Mouse (Mus musculus) hindbrain, embryonic 12.5 days (tissue): Measurements from ENCODE around the gene Hist1h2ah. TPM values are rescaled to one million over a fixed set of nuclear protein-coding genes. Genes with fewer than 3 reads are reported as not detected.
A peak's percentile ranks its signal among the peaks of the same experiment; 100 is the strongest.

Experiments
- ATAC-seq: fragments of 200-750 bp; cut with Nextera tagmentation; 2 replicates; pipeline ENCODE4 v1.8.0; 2017; ENCODE audit warnings: moderate TSS enrichment; ENCODE audit not compliant: low FRiP score
- H3K27ac ChIP-seq: fragments of 300-500 bp; sonication (generic); 2 replicates; pipeline ENCODE4 v1.5.1; 2016; ENCODE audit warnings: mild to moderate bottlenecking
- H3K27me3 ChIP-seq: fragments of 300-500 bp; sonication (generic); 2 replicates; pipeline ENCODE4 v1.6.1; 2016; ENCODE audit warnings: mild to moderate bottlenecking
- H3K36me3 ChIP-seq: fragments of 300-500 bp; sonication (generic); 2 replicates; pipeline ENCODE4 v1.6.1; 2016; ENCODE audit warnings: mild to moderate bottlenecking
- H3K4me1 ChIP-seq: fragments of 300-500 bp; sonication (generic); 2 replicates; pipeline ENCODE4 v1.6.1; 2016
- H3K4me2 ChIP-seq: fragments of 300-500 bp; sonication (generic); replicated peaks from 2 replicates; pipeline ENCODE4 v1.6.1; 2016; ENCODE audit warnings: mild to moderate bottlenecking
- H3K4me3 ChIP-seq: fragments of 300-500 bp; sonication (generic); 2 replicates; pipeline ENCODE4 v1.5.1; 2016; ENCODE audit warnings: mild to moderate bottlenecking
- H3K9ac ChIP-seq: fragments of 300-500 bp; sonication (generic); 2 replicates; pipeline ENCODE4 v1.6.1; 2016; ENCODE audit warnings: mild to moderate bottlenecking, moderate library complexity
- H3K9me3 ChIP-seq: fragments of 300-500 bp; sonication (generic); replicated peaks from 2 replicates; pipeline ENCODE4 v1.6.1; 2016; ENCODE audit warnings: mild to moderate bottlenecking
- WGBS: fragments of 180-500 bp; shearing (Covaris S2); methylation state at CpG from one replicate; pipeline ENCODE4 v1.1.7; 2016; 5-methylcytosine and 5-hydroxymethylcytosine counted together
- polyA plus RNA-seq: library from polyadenylated mRNA; unstranded; fragments of >200 nt; fragmentation: Nextera tagmentation; extraction: Ambion mirVana; gene quantifications from 2 replicates; pipeline ENCODE4 v1.2.1, GENCODE M21; 2016

The Hist1h2ah gene
- polyA plus RNA-seq, 1 experiment from 2014 or later = 17.9 TPM

DNA sequence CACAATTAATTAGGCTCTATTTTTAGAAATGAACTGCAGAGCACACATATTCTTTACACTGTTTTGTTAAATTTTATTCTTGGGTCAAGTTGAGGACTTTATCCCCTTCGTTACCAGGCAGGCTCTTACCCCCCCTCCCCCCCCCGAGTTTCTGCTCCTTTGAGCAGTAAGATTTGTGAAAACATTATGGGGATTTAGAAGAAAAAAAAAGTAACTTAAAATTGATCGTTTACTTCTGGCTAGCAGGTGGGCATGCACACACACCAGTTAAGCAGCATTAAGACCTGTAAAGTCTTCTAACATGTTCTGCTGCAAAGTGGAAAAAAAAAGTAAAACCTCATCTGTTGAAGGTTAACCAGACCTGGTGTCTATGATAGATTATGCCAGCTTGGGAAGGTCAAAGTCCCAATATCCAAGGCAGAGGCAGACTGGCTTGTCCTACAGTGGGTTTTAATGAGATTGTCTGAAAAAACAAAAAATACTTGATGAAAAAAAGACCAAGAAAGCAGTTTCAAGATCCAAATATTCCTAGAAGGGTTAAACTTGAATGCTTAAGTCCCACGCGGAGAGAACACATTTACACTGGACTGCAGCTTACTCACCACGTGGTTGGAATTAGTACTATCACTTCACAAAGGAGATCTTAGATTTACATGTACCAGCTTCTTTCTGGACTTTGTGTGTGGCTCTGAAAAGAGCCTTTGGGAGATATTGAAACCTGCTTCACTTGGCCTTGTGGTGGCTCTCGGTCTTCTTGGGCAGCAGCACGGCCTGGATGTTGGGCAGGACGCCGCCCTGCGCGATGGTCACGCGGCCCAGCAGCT, 713 bp downstream of the Hist1h2ah start:
- peaks cover 18% of the 10 kb centered on the region for H3K4me1 ChIP-seq
- H3K4me2 ChIP-seq = peak overlapping the region; percentile 70
- no peaks in the 10 kb centered on the region for H3K27me3 ChIP-seq
- peak overlapping the region; percentile 52 for H3K9ac ChIP-seq
- no peaks in the 10 kb centered on the region for H3K9me3 ChIP-seq
- peak overlapping the region; percentile 79 for H3K27ac ChIP-seq
- H3K4me3 ChIP-seq = peak overlapping the region; percentile 40
- peak; percentile 27 for ATAC-seq
- H3K36me3 ChIP-seq = no peaks in the 10 kb centered on the region
- WGBS = 1% methylated on average over 14 of the region's 14 CpGs

DNA sequence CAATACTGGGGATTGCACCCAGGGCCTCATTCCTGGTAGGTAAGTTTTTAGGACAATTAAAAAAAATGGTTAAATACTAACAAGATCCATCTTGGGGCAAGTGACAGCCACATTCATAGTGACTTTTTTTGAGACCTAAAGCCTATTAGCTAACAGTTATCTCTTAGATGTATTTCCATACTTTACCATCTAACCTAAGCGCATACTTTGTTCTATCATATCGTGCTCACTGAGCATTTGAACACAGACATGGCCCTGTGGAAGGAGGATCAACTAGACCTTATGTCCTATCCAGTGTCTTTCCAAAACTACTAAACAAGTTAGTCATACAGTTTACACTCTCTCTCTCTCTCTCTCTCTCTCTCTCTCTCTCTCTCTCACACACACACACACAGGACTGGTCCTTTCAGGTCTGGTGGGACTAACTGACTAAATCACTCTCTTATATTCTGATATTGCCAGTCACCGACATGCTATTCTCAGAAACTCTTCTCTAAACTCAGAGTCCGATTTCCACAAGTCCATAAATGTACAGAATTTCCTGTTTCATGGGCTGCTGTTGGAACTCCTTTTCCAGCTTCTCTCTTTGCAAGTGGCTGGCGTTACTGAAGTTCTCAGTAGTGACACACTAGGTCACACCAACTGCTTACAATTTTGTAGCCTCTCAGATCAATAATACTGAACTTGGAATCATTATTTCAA, 1.5 kb downstream of the Hist1h2ah start:
- H3K27ac ChIP-seq = no peak overlapping the region
- no peaks in the 10 kb centered on the region for H3K9me3 ChIP-seq
- WGBS = 57% methylated on average over 5 of the region's 5 CpGs
- no peaks in the 10 kb centered on the region for H3K36me3 ChIP-seq
- ATAC-seq = no peak
- H3K9ac ChIP-seq = peak overlapping the region; percentile 52
- no peaks in the 10 kb centered on the region for H3K27me3 ChIP-seq
- peak overlapping the region; percentile 70 for H3K4me2 ChIP-seq
- H3K4me1 ChIP-seq = peaks cover 18% of the 10 kb centered on the region
- H3K4me3 ChIP-seq = peak overlapping the region; percentile 40

DNA sequence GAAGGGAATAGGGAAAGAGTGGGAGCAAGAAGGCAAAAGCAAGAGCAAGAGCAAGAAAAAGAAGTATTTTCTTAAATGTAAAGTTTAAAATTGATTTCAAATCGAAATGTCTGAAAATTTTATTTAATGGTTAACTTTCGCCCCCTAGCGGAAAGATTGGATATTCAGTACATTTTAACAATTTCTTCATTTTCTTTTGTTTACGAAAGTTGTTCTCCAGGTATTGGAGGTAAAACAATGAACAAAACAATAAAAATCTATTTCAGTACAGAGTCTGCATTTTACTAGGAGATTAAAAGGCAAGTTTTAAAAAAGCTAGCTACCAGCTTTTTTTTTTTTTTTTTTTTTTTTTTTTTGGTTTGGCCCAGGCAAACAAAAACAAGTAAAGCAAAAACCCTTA, 4.9 kb downstream of the Hist1h2ah start:
- no peak overlapping the region for H3K4me2 ChIP-seq
- no peaks in the 10 kb centered on the region for H3K27me3 ChIP-seq
- no peaks in the 10 kb centered on the region for H3K36me3 ChIP-seq
- no peaks in the 10 kb centered on the region for H3K9me3 ChIP-seq
- H3K9ac ChIP-seq = no peak overlapping the region
- no peak overlapping the region for H3K27ac ChIP-seq
- peaks cover 15% of the 10 kb centered on the region for H3K4me1 ChIP-seq
- WGBS = 18% methylated on average over 4 of the region's 4 CpGs
- ATAC-seq = no peak
- H3K4me3 ChIP-seq = no peak overlapping the region

DNA sequence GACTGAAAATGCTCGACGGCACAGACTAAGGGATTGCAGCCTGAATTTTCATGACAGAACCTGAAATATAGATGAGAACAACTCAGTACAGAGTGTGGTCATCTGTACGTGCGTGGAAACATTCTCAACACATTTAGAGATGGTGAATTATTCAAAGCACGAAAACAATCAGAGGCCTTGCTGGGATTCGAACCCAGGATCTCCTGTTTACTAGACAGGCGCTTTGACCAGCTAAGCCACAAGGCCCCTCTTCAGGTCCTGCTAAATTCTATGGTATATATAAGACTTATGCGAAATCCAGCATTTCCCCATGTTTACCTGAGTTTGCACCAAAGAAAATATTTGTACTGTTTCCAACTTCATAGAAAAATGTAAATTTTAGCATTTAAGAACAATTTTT, 5.4 kb downstream of the Hist1h2ah start:
- Histone ChIP-seq H3K9ac (no peak overlapping the region), H3K4me1 (peaks cover 15% of the 10 kb centered on the region), H3K4me2 (no peak overlapping the region), H3K9me3 (no peaks in the 10 kb centered on the region), H3K36me3 (no peaks in the 10 kb centered on the region), H3K27me3 (no peaks in the 10 kb centered on the region), H3K4me3 (no peak overlapping the region), H3K27ac (no peak overlapping the region)
- 34% methylated on average over 8 of the region's 8 CpGs for WGBS
- no peak for ATAC-seq

DNA sequence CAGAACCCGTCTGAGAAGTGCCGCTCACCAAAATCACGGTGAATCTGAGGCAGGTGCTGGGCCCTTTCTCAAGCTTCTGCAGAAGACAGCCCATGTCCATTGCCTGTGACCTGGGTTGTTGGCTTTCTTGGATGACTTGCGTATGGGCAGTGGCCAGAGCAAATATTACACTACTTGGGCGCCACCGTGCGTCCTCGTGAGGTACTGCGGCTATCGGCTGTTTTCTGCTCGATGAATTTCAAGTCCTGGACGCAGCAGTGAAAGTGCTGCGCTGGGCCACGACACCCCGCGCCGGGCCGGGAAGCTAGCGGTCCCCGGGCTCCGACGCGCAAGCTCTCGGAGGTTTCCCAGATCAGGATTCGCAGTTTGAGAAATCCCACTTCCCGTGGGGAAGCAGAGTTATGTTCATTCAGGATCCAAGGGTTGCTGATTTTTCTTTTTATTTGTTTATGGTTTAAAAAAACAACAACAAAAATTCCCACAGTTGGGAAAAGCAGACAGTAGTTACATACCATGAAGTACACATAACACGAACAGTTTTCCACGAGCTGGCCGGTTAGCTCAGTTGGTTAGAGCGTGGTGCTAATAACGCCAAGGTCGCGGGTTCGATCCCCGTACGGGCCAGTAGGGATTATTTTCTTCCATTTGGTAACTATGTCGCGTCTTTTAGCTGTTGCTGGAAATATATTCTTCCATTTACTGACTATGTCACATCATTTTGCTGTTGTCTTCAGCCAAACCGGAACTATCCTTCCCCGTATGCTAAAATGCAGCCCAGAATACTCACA, 6.5 kb downstream of the Hist1h2ah start:
- H3K36me3 ChIP-seq = no peaks in the 10 kb centered on the region
- H3K4me3 ChIP-seq = peak overlapping the region; percentile 45
- ATAC-seq = peak; percentile 76
- peaks cover 5% of the 10 kb centered on the region; the same call in 1 of the 2 replicates for H3K4me1 ChIP-seq
- peak overlapping the region; percentile 60 for H3K9ac ChIP-seq
- under 1% methylated on average over 40 of the region's 40 CpGs for WGBS
- H3K27me3 ChIP-seq = peaks cover 4% of the 10 kb centered on the region; the same call in 1 of the 2 replicates
- peak overlapping the region; percentile 59 for H3K4me2 ChIP-seq
- peak overlapping the region; percentile 71 for H3K27ac ChIP-seq
- no peaks in the 10 kb centered on the region for H3K9me3 ChIP-seq

DNA sequence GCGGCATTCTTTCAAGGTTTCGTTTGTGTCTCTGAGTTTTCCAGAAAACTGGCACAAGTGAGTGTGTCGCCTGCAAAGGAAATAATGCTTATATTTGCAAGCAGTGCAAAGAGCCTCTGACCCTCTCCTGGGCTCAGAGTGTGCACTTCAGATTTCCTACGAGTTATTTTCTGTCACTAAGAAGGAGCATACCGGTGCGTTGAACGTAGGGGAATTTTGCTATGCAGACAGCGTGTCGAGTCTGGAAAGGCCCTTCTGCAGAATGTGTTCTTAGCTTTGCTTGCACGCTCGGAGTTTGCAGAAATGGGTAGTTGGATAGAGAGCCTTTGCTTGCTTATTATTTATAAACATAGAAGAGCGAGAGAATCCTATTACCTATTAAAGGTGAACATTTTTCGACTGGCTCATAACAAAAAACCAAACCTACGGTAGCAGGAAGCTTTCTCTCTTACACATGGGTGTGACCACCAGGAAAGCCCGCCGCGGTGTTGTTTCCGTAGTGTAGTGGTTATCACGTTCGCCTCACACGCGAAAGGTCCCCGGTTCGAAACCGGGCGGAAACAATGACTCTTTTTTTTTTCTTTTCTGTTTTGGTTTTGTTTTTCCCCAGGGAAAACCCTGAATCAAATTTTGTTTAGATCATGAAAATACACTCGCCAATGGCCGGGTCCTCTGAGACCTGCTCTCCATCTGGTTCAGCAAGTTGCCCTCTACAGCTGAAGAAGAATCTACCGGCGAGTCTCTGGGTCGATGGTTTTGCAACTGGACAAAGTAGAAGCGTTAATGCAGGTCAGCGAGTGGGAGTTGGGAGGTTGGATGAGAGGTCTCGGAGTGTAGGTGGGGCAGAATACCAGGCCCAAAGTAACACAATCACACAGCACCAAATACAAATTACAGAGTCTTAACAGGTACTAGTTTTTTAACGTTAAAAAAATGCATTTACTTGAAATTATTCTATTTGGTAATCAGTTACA, 9.0 kb downstream of the Hist1h2ah start:
- Histone ChIP-seq H3K9ac (peak overlapping the region; percentile 55; the same call in 1 of the 2 replicates), H3K27me3 (peaks cover 4% of the 10 kb centered on the region; the same call in 1 of the 2 replicates), H3K4me3 (peak overlapping the region; percentile 43), H3K4me1 (peaks cover 8% of the 10 kb centered on the region), H3K9me3 (no peaks in the 10 kb centered on the region), H3K36me3 (no peaks in the 10 kb centered on the region), H3K27ac (0 out of 2 replicates have a peak overlapping the region, but pooled peaks have one; percentile 31), H3K4me2 (peak overlapping the region; percentile 58)
- WGBS = 1% methylated on average over 35 of the region's 35 CpGs
- no peak for ATAC-seq

DNA sequence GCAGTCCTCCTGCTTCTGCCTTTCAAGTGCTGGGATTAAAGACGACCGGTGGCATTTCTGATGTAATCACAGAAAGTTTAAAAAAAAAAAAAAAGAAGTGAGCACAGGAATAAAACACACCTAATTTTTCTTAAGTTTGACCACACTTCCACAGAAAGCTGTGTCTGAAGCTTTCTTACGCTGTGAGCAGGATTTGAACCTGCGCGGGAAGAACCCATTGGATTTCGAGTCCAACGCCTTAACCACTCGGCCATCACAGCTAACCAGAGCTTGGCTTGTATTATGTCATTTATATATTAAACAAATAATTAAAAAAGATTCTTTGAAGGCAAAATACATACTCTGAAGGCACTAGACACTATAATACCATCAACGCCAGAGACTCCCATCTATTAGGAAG, 13.1 kb downstream of the Hist1h2ah start:
- H3K9me3 ChIP-seq = no peaks in the 10 kb centered on the region
- H3K27ac ChIP-seq = no peak overlapping the region
- peak overlapping the region; percentile 41 for H3K4me3 ChIP-seq
- H3K4me1 ChIP-seq = peaks cover 10% of the 10 kb centered on the region
- ATAC-seq = peak; percentile 57; the same call in 1 of the 2 replicates
- WGBS = under 1% methylated on average over 9 of the region's 9 CpGs
- H3K4me2 ChIP-seq = peak overlapping the region; percentile 47
- H3K36me3 ChIP-seq = no peaks in the 10 kb centered on the region
- peaks cover 29% of the 10 kb centered on the region for H3K27me3 ChIP-seq
- peak overlapping the region; percentile 45; the same call in 1 of the 2 replicates for H3K9ac ChIP-seq

DNA sequence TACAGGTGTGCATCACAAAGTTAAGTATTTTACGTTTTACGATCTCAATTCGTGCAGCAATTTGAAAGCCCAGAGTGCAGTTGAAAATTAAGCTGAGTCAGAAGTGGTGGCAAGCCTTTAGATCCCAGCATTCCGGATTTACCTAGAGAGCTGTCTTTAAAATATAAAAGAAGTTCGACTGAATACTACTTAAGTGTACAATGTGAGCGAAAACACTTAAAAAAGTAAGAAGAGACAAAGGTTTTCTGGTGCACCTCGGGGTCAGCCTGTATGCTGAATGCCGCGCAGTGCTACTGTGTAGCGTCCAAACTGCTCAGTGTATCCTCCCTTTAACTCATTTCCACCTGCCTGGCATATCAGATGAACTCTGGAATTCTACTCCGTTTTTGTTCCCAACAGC, 13.8 kb downstream of the Hist1h2ah start:
- under 1% methylated on average over 11 of the region's 11 CpGs for WGBS
- Histone ChIP-seq H3K4me1 (peaks cover 10% of the 10 kb centered on the region), H3K4me2 (peak overlapping the region; percentile 47), H3K36me3 (no peaks in the 10 kb centered on the region), H3K4me3 (peak overlapping the region; percentile 41), H3K9me3 (no peaks in the 10 kb centered on the region), H3K27me3 (peaks cover 30% of the 10 kb centered on the region), H3K9ac (no peak overlapping the region; the same call in 1 of the 2 replicates), H3K27ac (no peak overlapping the region)
- ATAC-seq = no peak

DNA sequence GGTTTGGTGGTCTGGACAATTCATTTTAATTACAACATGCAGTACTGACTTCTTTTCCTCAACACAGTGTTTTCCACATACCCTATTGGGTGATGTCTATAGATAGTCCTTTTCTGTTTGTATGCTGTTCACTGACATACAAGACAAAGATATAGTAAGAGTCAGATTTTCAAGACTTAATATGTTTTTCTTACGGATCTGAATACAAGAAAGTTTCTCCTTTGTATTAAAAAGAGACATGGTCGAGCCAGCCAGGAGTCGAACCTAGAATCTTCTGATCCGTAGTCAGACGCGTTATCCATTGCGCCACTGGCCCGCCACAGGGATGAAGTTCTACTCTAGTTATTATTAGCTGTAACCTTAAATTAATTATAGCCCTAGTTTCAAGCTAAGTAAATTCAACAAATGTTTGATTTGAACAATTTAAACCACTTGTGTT, 14.4 kb downstream of the Hist1h2ah start:
- Histone ChIP-seq H3K27ac (no peak overlapping the region), H3K4me2 (peak overlapping the region; percentile 47), H3K9ac (no peak overlapping the region), H3K4me1 (peaks cover 8% of the 10 kb centered on the region), H3K27me3 (peaks cover 35% of the 10 kb centered on the region), H3K9me3 (no peaks in the 10 kb centered on the region), H3K36me3 (no peaks in the 10 kb centered on the region), H3K4me3 (peak overlapping the region; percentile 41)
- peak; percentile 44; the same call in 1 of the 2 replicates for ATAC-seq
- 0% methylated on average over 8 of the region's 8 CpGs for WGBS

DNA sequence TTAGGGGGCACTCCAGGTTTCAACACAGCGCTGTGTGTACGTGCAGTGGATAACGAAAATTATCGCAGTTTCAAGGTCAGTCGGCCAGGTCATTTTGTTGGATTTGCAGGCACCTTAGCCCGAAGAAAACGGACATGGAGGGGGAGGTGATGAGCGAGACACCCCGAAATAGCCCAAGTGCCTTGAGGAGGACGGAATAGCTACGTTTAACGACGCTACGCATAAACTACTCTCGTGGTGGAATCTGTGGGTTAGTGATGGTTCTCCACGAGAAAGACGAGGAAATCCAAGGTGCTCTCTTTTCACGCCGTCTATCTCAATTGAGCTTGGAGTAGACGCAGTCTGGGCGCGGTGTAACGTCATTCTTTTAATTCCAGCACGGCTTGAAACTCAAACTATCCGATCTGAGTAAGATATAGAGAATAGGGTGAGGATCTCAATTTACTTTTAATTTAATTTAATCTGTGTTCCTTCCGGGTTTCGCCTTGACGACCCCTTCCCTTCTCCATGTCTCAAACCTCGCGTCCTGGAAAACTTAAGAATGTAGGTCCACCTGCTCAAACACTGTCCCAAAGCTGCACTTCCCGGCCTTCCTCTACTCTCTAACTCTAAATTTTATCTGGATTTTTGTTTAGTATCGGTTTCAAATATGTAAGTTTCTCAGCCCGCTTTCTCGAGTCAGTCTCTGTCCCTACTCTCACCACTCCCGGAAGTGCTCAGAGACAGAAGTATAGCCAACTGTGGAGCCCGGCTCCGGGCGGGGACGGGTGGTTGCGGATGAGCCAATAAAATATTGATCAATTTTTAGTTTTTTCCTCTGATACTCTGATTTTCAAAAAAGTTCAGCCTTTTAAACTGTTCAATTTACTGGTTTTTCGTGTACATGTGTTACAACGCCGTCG, 15.2 kb downstream of the Hist1h2ah start:
- Histone ChIP-seq H3K4me1 (peaks cover 5% of the 10 kb centered on the region), H3K9ac (no peak overlapping the region)

More for the DNA sequence above, 15.2 kb downstream of the Hist1h2ah start:
- no peak overlapping the region for H3K27ac ChIP-seq
- peak overlapping the region; percentile 41 for H3K4me3 ChIP-seq
- WGBS = under 1% methylated on average over 44 of the region's 44 CpGs
- no peaks in the 10 kb centered on the region for H3K36me3 ChIP-seq
- H3K27me3 ChIP-seq = peaks cover 40% of the 10 kb centered on the region
- H3K4me2 ChIP-seq = peak overlapping the region; percentile 47
- H3K9me3 ChIP-seq = no peaks in the 10 kb centered on the region
- no peak for ATAC-seq
